Mouse (Mus musculus) adrenal gland, postnatal 25 days (tissue): ENCODE data around the gene Smg6. TPM values are rescaled to one million over a fixed set of nuclear protein-coding genes. Genes with fewer than 3 reads are reported as not detected.
A peak's percentile ranks its signal among the peaks of the same experiment; 100 is the strongest.

ENCODE experiments used
- DNase-seq: peaks from one replicate; pipeline ENCODE4 v3.0.0; 2021; ENCODE audit warnings: mixed read lengths
- total RNA-seq: library from RNA; stranded (reverse); gene quantifications from 2 replicates; pipeline ENCODE4 v1.2.3, GENCODE M21; 2021

Gene Smg6
- total RNA-seq, 1 experiment from 2014 or later: 32.8 TPM

- DNase-seq: no peak
Observed at GRCm38 (mm10) chr11:75118141-75118540, 192.5 kb downstream of the Smg6 start.

GRCm38 (mm10) chr11:75119298-75119697, 193.7 kb downstream of the Smg6 start:
- DNase-seq: no peak

- DNase-seq: no peak
Observed at GRCm38 (mm10) chr11:75119841-75120240, 194.2 kb downstream of the Smg6 start.

GRCm38 (mm10) chr11:75121348-75121747, 195.7 kb downstream of the Smg6 start:
- no peak for DNase-seq

GRCm38 (mm10) chr11:75124406-75124805, 198.8 kb downstream of the Smg6 start:
- DNase-seq: no peak

GRCm38 (mm10) chr11:75126384-75126783, 200.8 kb downstream of the Smg6 start:
- DNase-seq: no peak

- no peak for DNase-seq
Observed at GRCm38 (mm10) chr11:75129481-75129880, 203.9 kb downstream of the Smg6 start.

GRCm38 (mm10) chr11:75131300-75131699, 205.7 kb downstream of the Smg6 start:
- DNase-seq: no peak

- DNase-seq: peak; percentile 45
Observed at GRCm38 (mm10) chr11:75132278-75132677, 206.7 kb downstream of the Smg6 start.

GRCm38 (mm10) chr11:75133391-75133790, 207.8 kb downstream of the Smg6 start:
- DNase-seq: no peak

- DNase-seq: no peak
Observed at GRCm38 (mm10) chr11:75133951-75134350, 208.3 kb downstream of the Smg6 start.

- no peak for DNase-seq
Observed at GRCm38 (mm10) chr11:75134485-75135068, 209.0 kb downstream of the Smg6 start.

GRCm38 (mm10) chr11:75135358-75135757, 209.7 kb downstream of the Smg6 start:
- DNase-seq: no peak

- peak; percentile 34 for DNase-seq
Observed at GRCm38 (mm10) chr11:75136666-75137398, 211.2 kb downstream of the Smg6 start.

- DNase-seq: peak; percentile 46
Observed at GRCm38 (mm10) chr11:75139122-75139963, 213.7 kb downstream of the Smg6 start.

GRCm38 (mm10) chr11:75140431-75140830, 214.8 kb downstream of the Smg6 start:
- no peak for DNase-seq

- DNase-seq: no peak
Observed at GRCm38 (mm10) chr11:75141038-75141437, 215.4 kb downstream of the Smg6 start.

- no peak for DNase-seq
Observed at GRCm38 (mm10) chr11:75141913-75142312, 216.3 kb downstream of the Smg6 start.

- DNase-seq: no peak
Observed at GRCm38 (mm10) chr11:75142749-75143148, 217.1 kb downstream of the Smg6 start.

- DNase-seq: no peak
Observed at GRCm38 (mm10) chr11:75145841-75146240, 220.2 kb downstream of the Smg6 start.

- DNase-seq: peak; percentile 56
Observed at GRCm38 (mm10) chr11:75147106-75147845, 221.7 kb downstream of the Smg6 start.

- DNase-seq: no peak
Observed at GRCm38 (mm10) chr11:75147846-75148168, 222.2 kb downstream of the Smg6 start.
